Mouse (Mus musculus) liver, embryonic 14.5 days (tissue): Measurements from ENCODE around the gene Itgb1bp1. TPM values are rescaled to one million over a fixed set of nuclear protein-coding genes. Genes with fewer than 3 reads are reported as not detected.

Experiments
- ATAC-seq: fragments of 200-750 bp; cut with Nextera tagmentation; 2 replicates; pipeline ENCODE4 v1.8.0; 2017; ENCODE audit warnings: moderate number of reproducible peaks, mild to moderate bottlenecking, moderate library complexity; ENCODE audit not compliant: insufficient read depth
- DNase-seq, 3 experiments: peaks; one replicate each; pipeline ENCODE4 v3.0.0-alpha.2; 2012 to 2013; ENCODE audit warnings: low read depth in 3 of 3, low spot score in 3 of 3
- H3K27ac ChIP-seq: fragments of 300-500 bp; sonication (generic); 2 replicates; pipeline ENCODE4 v1.5.1; 2014; ENCODE audit warnings: moderate library complexity, mild to moderate bottlenecking, control low read depth, inconsistent platforms
- H3K27me3 ChIP-seq: fragments of 300-500 bp; sonication (generic); 2 replicates; pipeline ENCODE4 v1.6.1; 2014; ENCODE audit warnings: mild to moderate bottlenecking, low read length, moderate library complexity; ENCODE audit not compliant: control insufficient read depth, insufficient read depth
- H3K36me3 ChIP-seq: fragments of 300-500 bp; sonication (generic); replicated peaks from 2 replicates; pipeline ENCODE4 v1.6.1; 2014; ENCODE audit warnings: low read depth; ENCODE audit not compliant: control insufficient read depth, insufficient read depth
- H3K4me1 ChIP-seq, 2 experiments: fragments of 200-500 bp in 1 of 2; fragments of 300-500 bp in 1 of 2; sonication (generic) in 1 of 2; replicated peaks; 2 replicates each; pipeline ENCODE4 v1.6.1; 2012 to 2014; ENCODE audit warnings: antibody characterized with exemption in 1 of 2, inconsistent platforms in 1 of 2, low read length in 1 of 2; ENCODE audit not compliant: control insufficient read depth in 2 of 2, insufficient read depth in 2 of 2
- H3K4me2 ChIP-seq: fragments of 300-500 bp; sonication (generic); 2 replicates; pipeline ENCODE4 v1.6.1; 2014; ENCODE audit warnings: low read depth, mild to moderate bottlenecking, control low read depth, moderate library complexity
- H3K4me3 ChIP-seq, 2 experiments: fragments of 200-500 bp in 1 of 2; fragments of 300-500 bp in 1 of 2; sonication (generic) in 1 of 2; 2 replicates each; pipeline ENCODE4 v1.5.1; 2012 to 2014; ENCODE audit warnings: low read depth in 2 of 2, low read length in 2 of 2, mild to moderate bottlenecking in 2 of 2, control low read depth in 1 of 2, inconsistent platforms in 1 of 2, moderate library complexity in 1 of 2; ENCODE audit not compliant: insufficient read depth in 1 of 2
- H3K9ac ChIP-seq: fragments of 300-500 bp; sonication (generic); replicated peaks from 2 replicates; pipeline ENCODE4 v1.6.1; 2014; ENCODE audit warnings: mild to moderate bottlenecking, control low read depth, moderate library complexity
- H3K9me3 ChIP-seq: fragments of 300-500 bp; sonication (generic); 2 replicates; pipeline ENCODE4 v1.6.1; 2016; ENCODE audit warnings: low read length, mixed read lengths; ENCODE audit not compliant: control insufficient read depth
- CTCF ChIP-seq: IDR thresholded peaks from 2 replicates; pipeline ENCODE4 v1.5.1; 2016; ENCODE audit warnings: antibody characterized with exemption, low read depth, control low read depth
- EP300 ChIP-seq: IDR thresholded peaks from 2 replicates; pipeline ENCODE4 v1.6.1; 2016; ENCODE audit warnings: antibody characterized with exemption, low read depth
- WGBS: fragments of 180-500 bp; shearing (Covaris S2); extraction: QIAGEN DNeasy Blood & Tissue Kit; methylation state at CpG from one replicate; pipeline ENCODE4 v1.1.7; 2014; ENCODE audit not compliant: insufficient replicate concordance; 5-methylcytosine and 5-hydroxymethylcytosine counted together
- polyA plus RNA-seq, 2 experiments: library from polyadenylated mRNA; depleted of rRNA in 1 of 2; stranded (reverse) in 1 of 2; unstranded in 1 of 2; fragments of >200 nt; fragmentation: Nextera tagmentation in 1 of 2; extraction: Ambion mirVana in 1 of 2; gene quantifications; 2 replicates each; pipeline versions ENCODE4 v1.2.1 to v1.2.3; 2012 to 2014

Gene Itgb1bp1
- polyA plus RNA-seq, 2 experiments: 10.8 to 22.6 TPM

DNA sequence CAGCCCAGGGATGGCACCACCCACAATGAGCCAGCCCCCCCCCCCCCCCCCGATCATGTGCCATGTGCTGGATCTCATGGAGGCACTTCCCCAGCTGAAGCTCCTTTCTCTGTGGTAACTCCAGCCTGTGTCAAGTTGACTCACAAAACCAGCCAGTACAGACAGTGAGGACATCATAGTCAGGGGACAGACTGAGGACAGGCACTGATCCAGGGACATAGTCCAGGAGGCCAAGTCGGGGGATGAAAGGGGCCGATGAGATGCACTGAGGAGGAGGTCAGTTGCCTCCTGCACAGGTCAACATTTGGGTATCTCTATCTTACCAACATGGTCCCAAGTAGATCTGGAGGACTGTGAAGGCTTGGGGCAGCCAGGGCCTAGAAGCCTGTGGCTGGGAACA lies 90.6 kb downstream of the Itgb1bp1 start:
- no peak overlapping the region for H3K9ac ChIP-seq
- H3K4me2 ChIP-seq: no peak overlapping the region
- H3K36me3 ChIP-seq: no peaks in the 10 kb centered on the region
- no peaks in the 10 kb centered on the region for H3K9me3 ChIP-seq
- no peak for DNase-seq
- no peaks in the 10 kb centered on the region for H3K27me3 ChIP-seq
- ATAC-seq: 0 out of 2 replicates have a peak, but pooled peaks have one; percentile 15
- H3K4me3 ChIP-seq: no peak overlapping the region
- TF ChIP-seq CTCF: no peak
- no peak for TF ChIP-seq EP300
- H3K4me1 ChIP-seq: peaks cover 0 to 20% of the 10 kb centered on the region in 2 experiments; a peak in 3 of 4 replicates
- WGBS: 72% methylated on average over 3 of the region's 3 CpGs
- no peak overlapping the region for H3K27ac ChIP-seq

DNA sequence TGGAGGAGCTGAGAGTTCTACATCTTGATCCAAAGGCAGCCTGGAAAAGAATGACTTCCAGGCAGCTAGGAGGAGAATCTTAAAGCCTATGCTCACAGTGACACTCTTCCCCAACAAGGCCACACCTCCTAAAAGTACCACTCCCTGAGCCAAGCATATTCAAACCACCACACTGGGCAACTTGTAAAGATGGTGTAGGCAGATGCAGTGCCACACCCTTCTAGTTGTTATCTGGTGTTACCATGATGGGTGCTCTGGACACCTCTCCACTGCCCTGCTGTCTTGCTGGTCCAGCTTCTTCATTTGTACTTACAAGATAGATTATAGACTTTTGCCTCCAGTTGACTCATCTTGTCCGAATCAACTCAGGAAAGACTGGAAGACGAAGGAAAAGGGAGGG lies 94.5 kb downstream of the Itgb1bp1 start:
- WGBS: 53% methylated on average over 2 of the region's 2 CpGs
- Histone ChIP-seq H3K4me2 (no peak overlapping the region), H3K4me1 (peaks cover 0 to 8% of the 10 kb centered on the region in 2 experiments; a peak in 3 of 4 replicates), H3K4me3 (no peak overlapping the region), H3K9ac (no peak overlapping the region), H3K9me3 (no peaks in the 10 kb centered on the region), H3K27me3 (no peaks in the 10 kb centered on the region), H3K36me3 (no peaks in the 10 kb centered on the region), H3K27ac (no peak overlapping the region)
- TF ChIP-seq EP300 (peak; percentile 55), CTCF (no peak)
- DNase-seq (peak in 2 of 3 experiments; percentile 20 to 27), ATAC-seq (peak; percentile 84)

Other genes starting within 250 kb of the Itgb1bp1 start
- 17.1 and 23.2 TPM in 2 replicates for gene Cpsf3, start 893 bp downstream of the Itgb1bp1 start, polyA plus RNA-seq (2012; rRNA removed)
- 39.3 and 41.1 TPM in 2 replicates for gene Cpsf3, start 893 bp downstream of the Itgb1bp1 start, polyA plus RNA-seq (2014; fragmentation: Nextera tagmentation; extraction: Ambion mirVana)
- gene Iah1, start 30.1 kb upstream of the Itgb1bp1 start, polyA plus RNA-seq (2012; rRNA removed): 23.8 and 27.2 TPM in 2 replicates
- gene Iah1, start 30.1 kb upstream of the Itgb1bp1 start, polyA plus RNA-seq (2014; fragmentation: Nextera tagmentation; extraction: Ambion mirVana): 34.0 and 38.1 TPM in 2 replicates
- gene Adam17, start 87.3 kb upstream of the Itgb1bp1 start, polyA plus RNA-seq (2012; rRNA removed): 6.2 and 9.4 TPM in 2 replicates
- gene Adam17, start 87.3 kb upstream of the Itgb1bp1 start, polyA plus RNA-seq (2014; fragmentation: Nextera tagmentation; extraction: Ambion mirVana): 14.0 and 16.9 TPM in 2 replicates
- 54.9 and 74.0 TPM in 2 replicates for gene Ywhaq, start 131.4 kb upstream of the Itgb1bp1 start, polyA plus RNA-seq (2012; rRNA removed)
- 202 and 210 TPM in 2 replicates for gene Ywhaq, start 131.4 kb upstream of the Itgb1bp1 start, polyA plus RNA-seq (2014; fragmentation: Nextera tagmentation; extraction: Ambion mirVana)